Mouse (Mus musculus) MEL (cell line): ENCODE results near the gene Ffar2. TPM values are rescaled to one million over a fixed set of nuclear protein-coding genes. Genes with fewer than 3 reads are reported as not detected.

ENCODE experiments used
- DNase-seq: peaks from one replicate; pipeline ENCODE4 v3.0.0; 2011; ENCODE audit warnings: low read depth, low spot score
- H3K27ac ChIP-seq: 2 replicates; pipeline ENCODE4 v1.5.1; 2012; ENCODE audit warnings: low read depth, mild to moderate bottlenecking, control low read depth, low read length, moderate library complexity; ENCODE audit not compliant: control insufficient read depth
- H3K27me3 ChIP-seq, 2 experiments: fragments of 150-350 bp in 1 of 2; sonication (generic) in 1 of 2; 2 replicates each; pipeline ENCODE4 v1.6.1; 2012; ENCODE audit warnings: low read length in 2 of 2, mild to moderate bottlenecking in 2 of 2, improper control_type of control experiment in 1 of 2, moderate library complexity in 1 of 2; ENCODE audit not compliant: insufficient read depth in 2 of 2, control insufficient read depth in 1 of 2
- H3K36me3 ChIP-seq, 2 experiments: 2 replicates each; pipeline ENCODE4 v1.6.1; 2012 to 2014; ENCODE audit warnings: low read length in 2 of 2, improper control_type of control experiment in 1 of 2, inconsistent platforms in 1 of 2, mild to moderate bottlenecking in 1 of 2; ENCODE audit not compliant: insufficient read depth in 2 of 2, control insufficient read depth in 1 of 2
- H3K4me1 ChIP-seq, 2 experiments: fragments of 150-350 bp in 1 of 2; sonication (generic) in 1 of 2; 2 replicates each; pipeline ENCODE4 v1.6.1; 2012; ENCODE audit warnings: low read length in 2 of 2, improper control_type of control experiment in 1 of 2, mild to moderate bottlenecking in 1 of 2; ENCODE audit not compliant: insufficient read depth in 2 of 2, control insufficient read depth in 1 of 2
- H3K4me3 ChIP-seq, 2 experiments: fragments of 150-350 bp in 1 of 2; sonication (generic) in 1 of 2; 2 replicates each; pipeline ENCODE4 v1.5.1; 2012; ENCODE audit warnings: low read depth in 2 of 2, low read length in 2 of 2, mild to moderate bottlenecking in 2 of 2, moderate library complexity in 2 of 2, control low read depth in 1 of 2, improper control_type of control experiment in 1 of 2; ENCODE audit not compliant: control insufficient read depth in 1 of 2, insufficient read depth in 1 of 2
- H3K79me2 ChIP-seq: 2 replicates; pipeline ENCODE4 v1.6.1; 2012; ENCODE audit warnings: mild to moderate bottlenecking, low read length, moderate library complexity; ENCODE audit not compliant: control insufficient read depth, poor library complexity, insufficient read depth
- H3K9ac ChIP-seq: 2 replicates; pipeline ENCODE4 v1.6.1; 2012; ENCODE audit warnings: low read depth, mild to moderate bottlenecking, control low read depth, low read length, moderate library complexity; ENCODE audit not compliant: control insufficient read depth, poor library complexity, severe bottlenecking
- H3K9me3 ChIP-seq: fragments of 150-350 bp; sonication (generic); replicated peaks from 2 replicates; pipeline ENCODE4 v1.6.1; 2012; ENCODE audit warnings: mild to moderate bottlenecking, low read length, improper control_type of control experiment, moderate library complexity; ENCODE audit not compliant: insufficient read depth
- CHD2 ChIP-seq: IDR thresholded peaks from 2 replicates; pipeline ENCODE4 v1.6.1; 2011; ENCODE audit warnings: low read length, improper control_type of control experiment
- CTCF ChIP-seq, 3 experiments: IDR thresholded peaks in 2 of 3; conservative IDR thresholded peaks in 1 of 3; 2 replicates each; pipeline ENCODE4 v1.5.1; 2011 to 2012; ENCODE audit warnings: low read length in 3 of 3, low read depth in 2 of 3, mild to moderate bottlenecking in 2 of 3, improper control_type of control experiment in 1 of 3, inconsistent platforms in 1 of 3, mixed read lengths in 1 of 3, moderate library complexity in 1 of 3; ENCODE audit not compliant: control insufficient read depth in 1 of 3, insufficient read depth in 1 of 3, poor library complexity in 1 of 3, severe bottlenecking in 1 of 3
- E2F4 ChIP-seq: IDR thresholded peaks from 2 replicates; pipeline ENCODE4 v1.6.1; 2011; ENCODE audit warnings: low read depth, low read length, improper control_type of control experiment, borderline replicate concordance
- EP300 ChIP-seq, 2 experiments: IDR thresholded peaks; 2 replicates each; pipeline ENCODE4 v1.6.1; 2011; ENCODE audit warnings: improper control_type of control experiment in 2 of 2, low read length in 2 of 2, low read depth in 1 of 2, mild to moderate bottlenecking in 1 of 2
- ETS1 ChIP-seq: IDR thresholded peaks from 2 replicates; pipeline ENCODE4 v1.6.1; 2012; ENCODE audit warnings: low read depth, mild to moderate bottlenecking, inconsistent platforms, low read length, improper control_type of control experiment, moderate library complexity
- GABPA ChIP-seq: IDR thresholded peaks from 2 replicates; pipeline ENCODE4 v1.6.1; 2012; ENCODE audit warnings: low read depth, mild to moderate bottlenecking, inconsistent platforms, low read length, improper control_type of control experiment, moderate library complexity
- JUND ChIP-seq: IDR thresholded peaks from 2 replicates; pipeline ENCODE4 v1.6.1; 2011; ENCODE audit warnings: low read depth, mild to moderate bottlenecking, improper control_type of control experiment, low read length
- KAT2A ChIP-seq: conservative IDR thresholded peaks from 2 replicates; pipeline ENCODE4 v1.6.1; 2012; ENCODE audit warnings: low read depth, low read length, improper control_type of control experiment, inconsistent platforms
- MAFK ChIP-seq: IDR thresholded peaks from 2 replicates; pipeline ENCODE4 v1.6.1; 2011; ENCODE audit warnings: low read depth, mild to moderate bottlenecking, low read length, improper control_type of control experiment, borderline replicate concordance
- MAX ChIP-seq: IDR thresholded peaks from 2 replicates; pipeline ENCODE4 v1.6.1; 2011; ENCODE audit warnings: low read length, improper control_type of control experiment
- MEF2A ChIP-seq: IDR thresholded peaks from 2 replicates; pipeline ENCODE4 v1.6.1; 2014; ENCODE audit warnings: low read depth, mild to moderate bottlenecking, inconsistent platforms, low read length, improper control_type of control experiment; ENCODE audit not compliant: poor library complexity, insufficient replicate concordance, severe bottlenecking; ENCODE audit errors: extremely low read depth
- MXI1 ChIP-seq: IDR thresholded peaks from 2 replicates; pipeline ENCODE4 v1.6.1; 2011; ENCODE audit warnings: mild to moderate bottlenecking, low read depth, low read length, improper control_type of control experiment
- MYB ChIP-seq: IDR thresholded peaks from 2 replicates; pipeline ENCODE4 v1.6.1; 2011; ENCODE audit warnings: mild to moderate bottlenecking, low read depth, low read length, improper control_type of control experiment
- MYC ChIP-seq: IDR thresholded peaks from 2 replicates; pipeline ENCODE4 v1.6.1; 2011; ENCODE audit warnings: low read depth, mild to moderate bottlenecking, low read length, improper control_type of control experiment, moderate library complexity
- NELFE ChIP-seq: IDR thresholded peaks from 2 replicates; pipeline ENCODE4 v1.6.1; 2011; ENCODE audit warnings: low read depth, low read length, improper control_type of control experiment
- POLR2AphosphoS2 ChIP-seq: IDR thresholded peaks from 2 replicates; pipeline ENCODE4 v1.6.1; 2011; ENCODE audit warnings: low read length, improper control_type of control experiment
- POLR2AphosphoS5 ChIP-seq: IDR thresholded peaks from 2 replicates; pipeline ENCODE4 v1.6.1; 2012; ENCODE audit warnings: low read depth, borderline replicate concordance, mild to moderate bottlenecking, inconsistent platforms, low read length, moderate library complexity, mixed read lengths
- RAD21 ChIP-seq: IDR thresholded peaks from 2 replicates; pipeline ENCODE4 v1.6.1; 2011; ENCODE audit warnings: mild to moderate bottlenecking, low read depth, low read length, improper control_type of control experiment
- TBP ChIP-seq: IDR thresholded peaks from 2 replicates; pipeline ENCODE4 v1.8.0; 2011; ENCODE audit warnings: low read depth, low read length, improper control_type of control experiment
- UBTF ChIP-seq: IDR thresholded peaks from 2 replicates; pipeline ENCODE4 v1.6.1; 2012; ENCODE audit warnings: low read depth, mild to moderate bottlenecking, inconsistent platforms, low read length, improper control_type of control experiment, moderate library complexity, borderline replicate concordance; ENCODE audit not compliant: insufficient read depth
- USF1 ChIP-seq: IDR thresholded peaks from 2 replicates; pipeline ENCODE4 v1.6.1; 2014; ENCODE audit warnings: low read depth, mild to moderate bottlenecking, inconsistent platforms, low read length, improper control_type of control experiment, moderate library complexity
- ZC3H11A ChIP-seq: IDR thresholded peaks from 2 replicates; pipeline ENCODE4 v1.6.1; 2012; ENCODE audit warnings: low read depth, mild to moderate bottlenecking, inconsistent platforms, low read length, improper control_type of control experiment
- ZKSCAN1 ChIP-seq: IDR thresholded peaks from 2 replicates; pipeline ENCODE4 v1.6.1; 2012; ENCODE audit warnings: low read depth, mild to moderate bottlenecking, inconsistent platforms, low read length, improper control_type of control experiment, moderate library complexity
- ZNF384 ChIP-seq: IDR thresholded peaks from 2 replicates; pipeline ENCODE4 v1.6.1; 2012; ENCODE audit warnings: low read depth, mild to moderate bottlenecking, inconsistent platforms, low read length, improper control_type of control experiment
- polyA plus RNA-seq, 2 experiments: library from polyadenylated mRNA; stranded (reverse) in 1 of 2; unstranded in 1 of 2; fragments of >175 nt in 1 of 2; fragments of >200 nt in 1 of 2; gene quantifications; 2 replicates each; pipeline versions ENCODE4 v1.2.1 to v1.2.4; 2012; ENCODE audit warnings: low replicate concordance in 2 of 2, low read depth in 1 of 2; ENCODE audit not compliant: insufficient read length in 2 of 2, insufficient read depth in 1 of 2, missing spikeins in 1 of 2
- total RNA-seq: library from RNA; depleted of rRNA; stranded (reverse); fragments of 300-350 nt; gene quantifications from 2 replicates; pipeline ENCODE4 v1.2.3, GENCODE M21; 2012

The Ffar2 gene
- total and polyA plus RNA-seq, 3 experiments, result 0.04 TPM; not detected in 2

- TF ChIP-seq MEF2A, result no peak
- 0 out of 2 replicates have a peak, but pooled peaks have one; percentile 59 for TF ChIP-seq UBTF
- no peak for TF ChIP-seq MAX
- peak; percentile 88 for TF ChIP-seq ZNF384
- TF ChIP-seq USF1, result no peak
- no peak for TF ChIP-seq MYB
- TF ChIP-seq CHD2, result no peak
- peak; percentile 70; the same call in 1 of the 2 replicates for TF ChIP-seq TBP
- TF ChIP-seq POLR2AphosphoS2, result no peak
- no peak for TF ChIP-seq KAT2A
- no peak for TF ChIP-seq GABPA
- TF ChIP-seq ETS1, result no peak
- H3K4me1 ChIP-seq, result peaks cover 3 to 17% of the 10 kb centered on the region in 2 experiments; a peak in 3 of 4 replicates
- no peaks in the 10 kb centered on the region for H3K9me3 ChIP-seq
- peak; percentile 41 for DNase-seq
- H3K36me3 ChIP-seq, result peaks cover 0 to 12% of the 10 kb centered on the region in 2 experiments; a peak in 2 of 4 replicates
- no peaks in the 10 kb centered on the region for H3K27me3 ChIP-seq
- no peak overlapping the region; the same call in 1 of the 2 replicates for H3K27ac ChIP-seq
- no peaks in the 10 kb centered on the region for H3K79me2 ChIP-seq
- H3K4me3 ChIP-seq, result no peak overlapping the region
- no peak overlapping the region for H3K9ac ChIP-seq
Observed at GRCm38 (mm10) chr7:30826660-30827059, 3.1 kb upstream of the Ffar2 start.

- H3K9me3 ChIP-seq, result no peaks in the 10 kb centered on the region
- no peak overlapping the region for H3K9ac ChIP-seq
- no peak overlapping the region for H3K4me3 ChIP-seq
- peaks cover 3 to 13% of the 10 kb centered on the region in 2 experiments for H3K4me1 ChIP-seq
- no peak for DNase-seq
- H3K27ac ChIP-seq, result no peak overlapping the region
- TF ChIP-seq NELFE (no peak), ETS1 (no peak), MAFK (no peak), E2F4 (no peak), POLR2AphosphoS5 (no peak), MXI1 (no peak), RAD21 (no peak), JUND (no peak), MYB (no peak), TBP (no peak), ZKSCAN1 (no peak), CHD2 (no peak), CTCF (IDR thresholded peaks at IDR 0.05 in 2 of 3, conservative IDR thresholded peaks at IDR 0.05 in 1 of 3; ENCODE audit: control insufficient read depth in 1 of 3, insufficient read depth in 1 of 3, low read depth in 2 of 3, low read length in 3 of 3, poor library complexity in 1 of 3, severe bottlenecking in 1 of 3) (no peak), GABPA (no peak), MYC (no peak), EP300 (IDR thresholded peaks at IDR 0.05; ENCODE audit: low read depth in 1 of 2, low read length in 2 of 2) (no peak), ZC3H11A (no peak)
- no peaks in the 10 kb centered on the region for H3K79me2 ChIP-seq
- H3K36me3 ChIP-seq, result peaks cover 0 to 8% of the 10 kb centered on the region in 2 experiments; a peak in 2 of 4 replicates
- 0 out of 4 replicates have a peak, but pooled peaks cover 0 to 2% of the 10 kb centered on the region in 2 experiments for H3K27me3 ChIP-seq
Observed at GRCm38 (mm10) chr7:30824306-30824705, 731 bp upstream of the Ffar2 start.
